Mouse (Mus musculus) hematopoietic stem cell, adult 5-6 weeks (primary cell): ENCODE data around the gene 4933417A18Rik. TPM values are rescaled to one million over a fixed set of nuclear protein-coding genes. Genes with fewer than 3 reads are reported as not detected.
"Not testable (repeated sequence)": the region's sequence is repeated elsewhere in the genome, so short reads cannot be mapped to it uniquely, and the experiment has no call there.

ENCODE experiments used
- ATAC-seq, 2 experiments: fragments of 125-278 bp in 1 of 2; replicated peaks in 1 of 2; 2 replicates each; pipeline ENCODE4 v1.8.0; 2016 to 2017; ENCODE audit warnings: inconsistent platforms in 2 of 2, mild to moderate bottlenecking in 2 of 2, moderate number of reproducible peaks in 2 of 2, low read depth in 1 of 2, moderate TSS enrichment in 1 of 2; ENCODE audit not compliant: low FRiP score in 2 of 2, poor library complexity in 2 of 2, severe bottlenecking in 2 of 2, insufficient read depth in 1 of 2, low TSS enrichment in 1 of 2
- total RNA-seq: library from RNA; stranded (forward); fragments of 172-1452, 232-1000 nt; gene quantifications from 2 replicates; pipeline ENCODE4 v1.2.3, GENCODE M21; 2017

The 4933417A18Rik gene
- total RNA-seq, 1 experiment from 2014 or later = not detected

GRCm38 (mm10) chr13:34964866-34965265, 40.7 kb downstream of the 4933417A18Rik start:
- ATAC-seq = no peak

- ATAC-seq = not testable (repeated sequence)
Measured at GRCm38 (mm10) chr13:34965647-34966046, 41.4 kb downstream of the 4933417A18Rik start.

GRCm38 (mm10) chr13:34972456-34972855, 48.2 kb downstream of the 4933417A18Rik start:
- not testable (repeated sequence) for ATAC-seq

DNA sequence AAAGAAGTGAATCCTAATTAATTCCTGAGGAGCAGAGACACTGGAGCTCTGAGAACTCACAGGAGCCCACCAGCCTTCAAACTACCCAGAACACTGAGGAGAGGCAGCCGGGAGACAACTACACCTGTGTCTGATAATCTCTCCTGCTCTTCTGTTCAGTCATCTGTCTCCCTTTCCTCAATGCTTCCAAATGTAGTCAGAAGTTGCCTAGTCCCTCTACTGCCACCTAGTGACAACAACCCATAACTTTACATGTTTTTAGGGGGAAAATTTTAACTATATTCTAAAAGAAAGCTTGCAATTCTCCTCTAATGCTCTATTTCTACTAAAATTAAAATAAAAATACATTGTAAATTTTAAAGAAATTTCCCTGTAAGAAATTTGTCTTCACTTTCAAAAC, 48.9 kb downstream of the 4933417A18Rik start:
- ATAC-seq = peak; percentile 51 to 65; a peak in 2 of 4 replicates

DNA sequence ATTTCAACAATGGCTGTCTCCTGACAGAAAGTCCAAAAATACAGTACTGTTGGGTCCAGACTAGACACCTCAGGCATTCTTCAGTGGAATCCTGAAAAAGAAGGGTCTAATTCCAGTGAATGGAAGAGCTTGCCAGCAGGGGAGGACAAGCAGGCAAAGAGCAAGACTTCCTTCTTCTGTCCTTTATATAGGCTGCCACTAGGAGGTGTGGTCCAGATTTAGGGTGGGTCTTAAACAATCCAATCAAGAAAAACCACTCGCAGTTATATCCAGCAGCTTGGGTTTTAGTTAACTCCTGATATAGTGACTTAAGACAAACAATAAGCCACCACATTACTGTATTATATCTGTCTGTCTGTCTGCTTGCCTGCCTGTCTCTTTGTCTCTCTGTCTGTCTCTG, 49.6 kb downstream of the 4933417A18Rik start:
- no peak for ATAC-seq

DNA sequence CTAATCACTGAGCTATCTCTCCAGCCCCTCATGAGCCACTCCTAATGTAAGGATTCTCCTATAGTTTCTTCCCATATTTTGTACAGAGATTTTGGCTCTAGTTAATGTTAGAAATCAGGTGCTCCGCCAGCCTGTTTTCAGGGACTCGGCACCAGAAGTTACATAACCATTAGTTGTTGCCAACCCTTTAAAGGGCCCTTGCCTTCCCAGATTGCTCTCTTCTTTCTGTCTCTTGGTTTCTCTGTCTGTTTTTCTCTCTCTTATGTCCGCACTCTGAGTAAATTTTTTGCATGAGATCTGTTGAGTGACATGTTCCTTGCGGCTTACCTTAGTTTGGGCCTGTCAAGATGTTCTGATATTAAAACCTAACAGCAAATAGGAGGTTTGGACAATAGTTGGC, 51.9 kb downstream of the 4933417A18Rik start:
- no peak for ATAC-seq

- ATAC-seq = no peak
Measured at GRCm38 (mm10) chr13:34977410-34977809, 53.2 kb downstream of the 4933417A18Rik start.

DNA sequence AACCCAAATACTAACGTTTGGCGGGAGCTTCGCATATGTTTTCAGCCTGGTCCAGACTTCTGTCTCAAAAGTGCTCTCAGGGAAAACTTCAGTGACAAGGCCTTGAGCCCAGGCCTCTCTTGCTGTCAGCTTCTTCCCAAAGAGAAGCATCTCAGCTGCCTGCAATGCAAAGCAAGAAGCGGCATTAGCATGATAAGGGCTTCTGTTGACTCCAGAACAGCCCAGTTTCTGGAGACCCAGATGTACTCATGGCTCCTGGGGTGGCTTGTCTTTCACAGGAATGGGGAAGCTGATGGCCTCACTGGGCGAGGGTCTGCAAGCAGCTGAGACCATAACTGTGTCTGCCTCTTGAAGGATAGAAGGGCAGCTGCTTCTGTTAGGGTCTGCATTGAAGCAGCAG, 54.4 kb downstream of the 4933417A18Rik start:
- not testable (repeated sequence) for ATAC-seq

GRCm38 (mm10) chr13:34983479-34983878, 59.3 kb downstream of the 4933417A18Rik start:
- peak in 1 of 2 experiments; percentile 32; a peak in 1 of 4 replicates for ATAC-seq

- no peak for ATAC-seq
Measured at GRCm38 (mm10) chr13:34991581-34992273, 67.5 kb downstream of the 4933417A18Rik start.

DNA sequence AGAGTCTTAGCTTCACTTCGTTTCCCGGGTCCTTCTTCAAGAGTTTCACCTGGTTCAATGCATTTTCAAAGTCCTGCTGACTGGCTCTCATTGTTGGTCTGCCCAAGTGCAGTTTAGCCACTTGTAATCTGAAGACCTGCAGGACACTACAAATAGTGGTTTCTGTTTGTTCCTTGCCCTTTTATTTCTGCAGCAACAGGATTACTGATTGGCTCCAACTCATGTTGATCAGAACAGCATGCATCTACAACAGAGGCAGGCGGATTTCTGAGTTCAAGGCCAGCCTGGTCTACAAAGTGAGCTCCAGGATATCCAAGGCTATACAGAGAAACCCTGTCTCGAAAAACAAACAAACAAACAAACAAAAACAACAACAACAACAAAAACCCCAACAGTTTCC, 68.9 kb downstream of the 4933417A18Rik start:
- no peak for ATAC-seq

GRCm38 (mm10) chr13:34993595-34993982, 69.4 kb downstream of the 4933417A18Rik start:
- ATAC-seq = peak; percentile 39 to 46; a peak in 3 of 4 replicates

- peak; percentile 94 to 96 for ATAC-seq
Measured at GRCm38 (mm10) chr13:34993983-34994811, 70.0 kb downstream of the 4933417A18Rik start.

- ATAC-seq = no peak
Measured at GRCm38 (mm10) chr13:34995925-34996324, 71.7 kb downstream of the 4933417A18Rik start.

Other genes starting within 250 kb of the 4933417A18Rik start
- gene Fam50b, start 189.6 kb upstream of the 4933417A18Rik start, total RNA-seq = not detected in 2 replicates
- 184 and 215 TPM in 2 replicates for gene Prpf4b, start 49.1 kb upstream of the 4933417A18Rik start, total RNA-seq
- not detected in 2 replicates for gene Fam217a, start 99 bp upstream of the 4933417A18Rik start, total RNA-seq
- gene Eci3, start 39.4 kb downstream of the 4933417A18Rik start, total RNA-seq = not detected in 2 replicates
- 75.4 and 79.4 TPM in 2 replicates for gene Eci2, start 102.7 kb downstream of the 4933417A18Rik start, total RNA-seq